Mouse (Mus musculus) intestine, embryonic 16.5 days (tissue): Measurements from ENCODE around the gene Lrp3. TPM values are rescaled to one million over a fixed set of nuclear protein-coding genes. Genes with fewer than 3 reads are reported as not detected.

ENCODE experiments used
- ATAC-seq: fragments of 200-750 bp; cut with Nextera tagmentation; 2 replicates; pipeline ENCODE4 v1.8.0; 2017; ENCODE audit warnings: moderate TSS enrichment, moderate library complexity
- H3K27ac ChIP-seq: fragments of 300-500 bp; sonication (generic); 2 replicates; pipeline ENCODE4 v1.5.1; 2014; ENCODE audit warnings: mild to moderate bottlenecking, low read length
- H3K27me3 ChIP-seq: fragments of 300-500 bp; sonication (generic); replicated peaks from 2 replicates; pipeline ENCODE4 v1.6.1; 2014; ENCODE audit warnings: low read length, control low read depth, mixed read lengths; ENCODE audit not compliant: control insufficient read depth, insufficient read depth
- H3K36me3 ChIP-seq: fragments of 300-500 bp; sonication (generic); 2 replicates; pipeline ENCODE4 v1.6.1; 2014; ENCODE audit warnings: low read length, control low read depth; ENCODE audit not compliant: control insufficient read depth, insufficient read depth
- H3K4me1 ChIP-seq: fragments of 300-500 bp; sonication (generic); 2 replicates; pipeline ENCODE4 v1.6.1; 2014; ENCODE audit warnings: low read length, control low read depth, mixed read lengths; ENCODE audit not compliant: control insufficient read depth, insufficient read depth
- H3K4me2 ChIP-seq: fragments of 300-500 bp; sonication (generic); 2 replicates; pipeline ENCODE4 v1.6.1; 2014; ENCODE audit warnings: low read depth, low read length, control low read depth
- H3K4me3 ChIP-seq: fragments of 300-500 bp; sonication (generic); 2 replicates; pipeline ENCODE4 v1.5.1; 2014; ENCODE audit warnings: mild to moderate bottlenecking, low read length
- H3K9ac ChIP-seq: fragments of 300-500 bp; sonication (generic); 2 replicates; pipeline ENCODE4 v1.6.1; 2014; ENCODE audit warnings: low read depth, low read length
- H3K9me3 ChIP-seq: fragments of 300-500 bp; sonication (generic); 2 replicates; pipeline ENCODE4 v1.6.1; 2016; ENCODE audit warnings: low read length, control low read depth; ENCODE audit not compliant: control insufficient read depth
- WGBS: fragments of 180-500 bp; shearing (Covaris S2); extraction: QIAGEN DNeasy Blood & Tissue Kit; methylation state at CpG from one replicate; pipeline ENCODE4 v1.1.7; 2014; 5-methylcytosine and 5-hydroxymethylcytosine counted together
- polyA plus RNA-seq: library from polyadenylated mRNA; unstranded; fragments of >200 nt; fragmentation: Nextera tagmentation; extraction: Ambion mirVana; gene quantifications from 2 replicates; pipeline ENCODE4 v1.2.1, GENCODE M21; 2015

The Lrp3 gene
- polyA plus RNA-seq, 1 experiment from 2014 or later = 3.3 TPM

DNA sequence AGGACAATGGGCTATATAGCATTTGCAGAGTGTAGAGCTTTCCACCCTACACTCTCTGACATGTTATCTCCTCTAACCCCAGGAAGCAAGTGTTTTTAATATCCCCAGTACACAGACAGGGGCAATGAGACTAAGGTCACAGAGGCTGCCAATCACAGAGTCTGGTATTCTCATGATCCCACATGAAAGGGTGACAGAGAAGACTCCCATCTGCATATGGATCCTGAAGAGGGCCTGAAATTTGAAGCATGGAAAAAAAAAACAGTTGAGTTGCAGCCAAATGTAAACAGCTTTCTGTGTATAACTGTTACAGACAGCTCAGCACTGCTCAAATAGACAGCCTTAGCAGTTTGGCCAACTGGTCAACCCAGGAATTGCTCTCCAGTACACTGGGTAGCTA, 15.5 kb downstream of the Lrp3 start:
- no peaks in the 10 kb centered on the region for H3K36me3 ChIP-seq
- H3K4me1 ChIP-seq = no peaks in the 10 kb centered on the region
- no peaks in the 10 kb centered on the region for H3K9me3 ChIP-seq
- no peaks in the 10 kb centered on the region for H3K27me3 ChIP-seq
- H3K4me3 ChIP-seq = no peak overlapping the region
- no peak for ATAC-seq
- H3K4me2 ChIP-seq = no peak overlapping the region
- H3K9ac ChIP-seq = no peak overlapping the region
- no peak overlapping the region for H3K27ac ChIP-seq

DNA sequence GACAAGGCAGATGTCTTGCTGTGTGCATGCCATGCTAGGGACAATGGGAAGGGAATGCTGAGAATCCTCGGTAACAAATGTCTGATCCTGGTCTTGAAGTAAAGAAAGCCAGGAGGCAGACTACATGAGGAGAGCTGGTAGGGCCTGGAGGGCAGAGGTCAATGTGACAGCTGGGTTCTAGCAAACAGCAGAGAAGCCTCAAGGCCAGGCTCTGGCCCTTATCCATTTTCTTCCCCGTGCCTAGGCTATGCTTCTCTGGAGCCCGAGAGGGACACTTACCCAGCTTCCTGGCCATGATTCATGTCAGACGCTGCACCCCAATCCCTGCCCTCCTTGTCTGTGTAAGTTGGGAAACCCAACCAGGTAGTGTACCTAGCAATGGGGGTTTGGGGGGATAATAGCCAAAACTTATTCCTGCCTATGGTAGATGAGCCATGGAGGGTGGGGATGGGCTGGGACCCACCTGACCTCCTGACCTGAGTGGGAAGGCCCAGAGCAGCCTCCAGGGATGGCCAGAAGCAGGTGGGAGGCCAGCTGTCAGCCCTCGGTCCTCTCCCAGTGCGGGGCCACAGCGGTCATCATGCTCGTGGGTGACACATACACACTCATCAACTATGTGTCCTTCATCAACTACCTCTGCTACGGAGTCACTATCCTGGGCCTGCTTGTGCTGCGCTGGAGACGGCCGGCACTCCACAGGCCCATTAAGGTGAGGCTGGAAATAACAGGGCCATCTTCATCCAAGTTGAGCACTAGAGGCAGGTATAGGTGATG, 16.1 kb downstream of the Lrp3 start:
- Histone ChIP-seq H3K4me3 (no peak overlapping the region), H3K4me1 (no peaks in the 10 kb centered on the region), H3K27ac (no peak overlapping the region), H3K27me3 (no peaks in the 10 kb centered on the region), H3K9ac (no peak overlapping the region), H3K36me3 (no peaks in the 10 kb centered on the region), H3K4me2 (no peak overlapping the region), H3K9me3 (no peaks in the 10 kb centered on the region)
- 87% methylated on average over 12 of the region's 12 CpGs for WGBS
- ATAC-seq = no peak

DNA sequence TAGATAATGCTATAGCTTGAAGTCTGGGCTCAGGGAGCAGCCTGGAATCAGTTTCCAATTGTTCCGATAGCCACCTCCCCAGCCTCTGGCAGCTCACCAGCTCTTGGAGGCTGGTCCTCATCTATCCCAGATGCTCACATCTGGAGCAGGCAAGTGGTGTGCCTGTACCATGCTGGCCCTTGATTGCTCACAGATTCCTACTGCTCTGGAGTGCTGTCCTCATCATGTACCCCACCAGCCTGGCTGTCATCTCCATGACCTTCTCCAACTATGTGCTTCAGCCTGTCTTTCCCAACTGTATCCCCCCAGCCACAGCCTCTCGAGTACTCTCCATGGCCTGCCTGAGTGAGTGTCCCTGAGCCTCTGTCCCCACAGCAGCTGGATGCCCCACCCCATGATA, 18.3 kb downstream of the Lrp3 start:
- no peak for ATAC-seq
- Histone ChIP-seq H3K4me1 (no peaks in the 10 kb centered on the region), H3K4me3 (no peak overlapping the region), H3K36me3 (no peaks in the 10 kb centered on the region), H3K27me3 (no peaks in the 10 kb centered on the region), H3K4me2 (no peak overlapping the region), H3K27ac (no peak overlapping the region), H3K9ac (no peak overlapping the region), H3K9me3 (no peaks in the 10 kb centered on the region)
- WGBS = 52% methylated on average over 2 of the region's 2 CpGs

DNA sequence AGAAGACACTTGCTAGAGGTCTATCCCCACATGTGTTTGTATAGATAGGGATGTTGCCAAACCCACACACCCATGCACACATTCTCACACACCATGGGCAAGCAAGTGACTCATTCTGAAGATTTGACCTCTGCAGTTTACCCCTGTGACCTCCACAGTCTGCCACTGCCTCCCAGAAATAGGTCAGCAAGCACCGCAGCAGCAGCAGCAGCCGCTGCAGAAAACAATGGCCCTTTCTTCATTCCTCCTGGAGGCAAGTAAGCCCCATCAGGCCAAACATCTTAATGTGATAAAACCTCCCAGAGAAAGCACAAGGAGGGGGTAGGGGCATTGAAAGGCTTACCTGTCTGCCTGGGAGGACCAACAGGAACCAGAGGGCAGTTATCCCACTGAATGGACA, 24.0 kb downstream of the Lrp3 start:
- no peak overlapping the region for H3K9ac ChIP-seq
- no peak overlapping the region for H3K4me3 ChIP-seq
- H3K4me2 ChIP-seq = no peak overlapping the region
- no peaks in the 10 kb centered on the region for H3K36me3 ChIP-seq
- 33% methylated on average over 2 of the region's 2 CpGs for WGBS
- H3K4me1 ChIP-seq = peaks cover 2% of the 10 kb centered on the region
- ATAC-seq = no peak
- no peak overlapping the region for H3K27ac ChIP-seq
- H3K9me3 ChIP-seq = no peaks in the 10 kb centered on the region
- H3K27me3 ChIP-seq = peaks cover 16% of the 10 kb centered on the region

DNA sequence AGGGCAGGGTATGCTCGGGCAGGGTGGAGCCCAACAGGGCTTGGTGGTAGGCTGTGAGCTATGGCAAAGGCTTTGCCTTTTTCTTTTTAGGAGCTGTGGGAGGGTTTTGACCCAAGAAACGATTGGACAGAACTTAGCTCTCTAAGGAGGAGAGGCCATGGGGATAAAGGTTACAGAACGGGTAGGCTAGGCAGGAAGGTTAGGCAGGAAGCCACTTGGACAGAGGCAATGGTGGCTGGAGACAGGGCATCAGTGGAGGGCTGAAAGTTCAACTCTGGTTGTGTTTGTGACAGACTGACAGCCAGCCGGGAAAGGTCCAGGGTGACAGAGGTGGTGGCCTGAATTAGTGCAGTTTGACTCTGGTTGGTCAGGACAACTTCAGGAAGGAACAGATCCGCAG, 25.6 kb downstream of the Lrp3 start:
- Histone ChIP-seq H3K27ac (no peak overlapping the region), H3K4me3 (no peak overlapping the region)
- 64% methylated on average over 5 of the region's 5 CpGs for WGBS

DNA sequence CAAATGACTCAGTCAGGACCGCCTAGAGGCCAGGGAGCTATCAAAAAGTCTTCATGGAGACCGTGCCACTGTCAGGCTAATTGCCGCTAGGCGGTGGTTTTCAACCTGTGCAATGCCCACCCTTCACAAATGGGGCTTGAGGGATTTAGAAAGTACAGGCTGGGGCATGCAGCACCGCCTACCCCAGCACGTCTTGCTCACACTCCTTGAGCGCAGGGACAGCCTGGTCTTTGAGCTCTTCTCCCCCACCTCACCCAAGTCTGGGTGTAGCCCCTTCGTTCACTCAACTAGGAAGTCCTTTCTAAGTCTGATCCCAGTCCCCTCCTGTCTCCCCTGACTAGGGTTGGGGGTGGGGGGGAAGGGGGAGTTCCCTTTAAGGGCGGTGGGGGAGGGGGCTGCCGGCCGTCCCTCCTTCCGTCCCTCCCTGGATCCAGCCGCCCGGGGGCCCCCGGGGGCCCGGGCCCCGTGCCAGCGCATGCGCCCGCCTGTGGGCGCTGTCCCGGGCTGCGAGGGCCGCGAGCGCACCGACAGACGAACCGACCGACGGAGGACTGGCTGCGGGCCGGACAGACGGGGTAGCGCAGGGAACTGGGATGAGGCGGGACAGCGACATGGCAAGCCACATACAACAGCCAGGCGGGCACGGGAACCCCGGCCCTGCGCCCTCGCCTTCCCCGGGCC, 29.3 kb downstream of the Lrp3 start, which contains the start of gene Slc7a10:
Slc7a10 (plus strand) TSS at position 497 of the 681 bp plus-strand sequence.
- Histone ChIP-seq H3K36me3 (no peaks in the 10 kb centered on the region), H3K4me1 (peaks cover 18% of the 10 kb centered on the region), H3K4me2 (peak within 1 kb of the TSS; percentile 82), H3K9ac (peak within 1 kb of the TSS; percentile 49), H3K27ac (no peak within 1 kb of the TSS), H3K4me3 (peak within 1 kb of the TSS; percentile 40), H3K27me3 (peaks cover 35% of the 10 kb centered on the region), H3K9me3 (0 out of 2 replicates have a peak, but pooled peaks cover 4% of the 10 kb centered on the region)
- WGBS = 3% methylated on average over 40 of the region's 43 CpGs
- peak; percentile 63 for ATAC-seq

More for the DNA sequence above, 25.6 kb downstream of the Lrp3 start:
- no peak for ATAC-seq
- Histone ChIP-seq H3K9me3 (no peaks in the 10 kb centered on the region), H3K4me1 (peaks cover 17% of the 10 kb centered on the region), H3K36me3 (no peaks in the 10 kb centered on the region), H3K27me3 (peaks cover 30% of the 10 kb centered on the region), H3K9ac (no peak overlapping the region), H3K4me2 (no peak overlapping the region)

DNA sequence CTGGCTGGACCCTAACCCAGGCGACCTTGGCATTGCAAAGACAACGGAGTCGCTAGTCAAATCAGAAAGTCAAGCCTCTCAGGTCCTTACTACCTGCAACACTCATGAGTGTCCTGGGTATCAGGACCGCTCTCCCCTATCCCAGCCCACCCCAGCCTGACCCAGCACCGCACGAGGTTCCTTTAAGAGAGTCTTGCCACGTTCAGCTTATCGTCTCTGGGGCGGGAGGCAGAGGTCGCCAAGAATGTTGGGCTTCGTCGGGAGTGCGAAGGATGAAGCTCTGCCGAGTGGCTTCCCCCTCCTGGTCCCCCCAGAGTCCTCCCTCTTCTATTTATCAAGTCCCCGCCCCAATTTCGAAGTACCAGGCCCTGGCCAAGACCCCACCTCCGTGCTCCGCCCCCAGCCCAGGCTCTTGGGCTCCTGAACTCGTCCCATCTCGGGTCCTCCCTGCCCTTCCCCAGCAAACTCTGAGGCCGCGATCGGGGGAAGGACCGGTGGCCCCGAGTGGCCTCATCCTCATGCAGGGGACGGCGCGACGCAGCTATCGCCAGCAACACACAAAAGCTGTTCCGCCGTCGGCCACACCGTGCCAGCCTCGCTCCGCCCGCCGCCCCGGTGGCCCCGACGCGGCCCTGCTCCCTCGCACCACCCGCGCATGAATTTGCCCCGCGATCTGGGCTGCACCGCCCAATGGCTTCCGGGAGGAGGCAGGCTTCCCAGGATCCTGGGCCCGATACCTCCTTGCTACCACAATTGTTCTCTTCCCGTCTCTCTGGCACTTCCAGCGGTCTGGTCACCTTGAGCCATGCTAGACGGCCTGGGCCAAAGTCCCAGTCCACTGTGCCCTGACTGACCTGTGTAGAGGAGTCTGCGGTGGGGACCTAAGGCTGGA, 30.2 kb downstream of the Lrp3 start:
- H3K4me1 ChIP-seq = peaks cover 18% of the 10 kb centered on the region
- no peak overlapping the region for H3K27ac ChIP-seq
- ATAC-seq = peak; percentile 59; the same call in 1 of the 2 replicates
- WGBS = 3% methylated on average over 54 of the region's 54 CpGs
- H3K27me3 ChIP-seq = peaks cover 35% of the 10 kb centered on the region
- peak overlapping the region; percentile 40 for H3K4me3 ChIP-seq
- H3K9ac ChIP-seq = peak overlapping the region; percentile 25
- H3K36me3 ChIP-seq = no peaks in the 10 kb centered on the region
- peak overlapping the region; percentile 82 for H3K4me2 ChIP-seq
- 0 out of 2 replicates have a peak, but pooled peaks cover 4% of the 10 kb centered on the region for H3K9me3 ChIP-seq

DNA sequence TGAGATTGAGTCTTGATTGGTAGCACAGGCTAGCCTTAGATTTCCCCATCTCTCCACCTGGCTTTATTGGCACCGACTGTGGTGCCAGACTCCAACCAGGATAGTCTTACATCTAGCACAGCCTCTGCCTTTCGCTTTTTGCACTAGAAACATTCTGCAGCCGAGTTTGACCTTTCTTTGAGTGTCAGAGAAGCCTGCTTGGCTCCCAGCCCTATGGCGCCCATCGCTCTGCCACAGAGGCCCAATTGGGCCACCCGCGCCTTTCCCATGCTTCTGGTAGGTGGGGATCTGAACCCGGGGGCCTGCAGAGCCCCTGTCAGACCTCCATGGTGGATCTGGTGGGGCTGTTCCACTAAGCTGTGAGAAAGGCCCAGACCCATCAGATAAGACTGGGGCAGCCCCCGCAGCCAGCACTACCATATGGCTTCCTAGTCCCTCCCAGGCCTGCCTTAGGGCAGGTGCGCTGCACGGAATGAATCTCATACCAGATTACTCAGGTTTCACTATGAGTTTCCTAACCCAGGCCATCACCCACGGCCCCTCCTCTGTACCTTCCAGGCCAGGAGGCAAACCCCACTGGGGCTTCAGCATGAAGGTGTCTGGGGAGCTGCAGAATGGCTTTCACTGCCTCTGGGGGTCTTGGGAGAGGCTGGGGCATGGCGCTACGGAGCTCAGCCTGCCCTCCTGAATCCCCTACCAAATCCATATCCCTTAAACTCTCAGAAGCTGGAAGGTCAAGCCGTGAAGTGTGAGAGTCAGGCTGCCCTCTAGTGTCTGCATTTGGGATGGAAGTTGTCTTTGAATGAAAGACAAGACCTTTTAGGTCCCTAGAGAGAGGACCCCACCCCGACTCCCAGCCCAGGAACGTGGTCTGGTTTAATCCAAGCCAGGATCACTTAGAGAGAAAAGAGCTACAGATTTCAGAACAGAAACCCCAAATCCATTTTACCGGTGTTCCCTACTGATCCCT, 38.6 kb downstream of the Lrp3 start:
- no peaks in the 10 kb centered on the region for H3K36me3 ChIP-seq
- no peaks in the 10 kb centered on the region for H3K27me3 ChIP-seq
- H3K27ac ChIP-seq = no peak overlapping the region
- H3K4me3 ChIP-seq = no peak overlapping the region
- H3K4me2 ChIP-seq = no peak overlapping the region
- H3K9ac ChIP-seq = no peak overlapping the region
- 0 out of 2 replicates have a peak, but pooled peaks cover 2% of the 10 kb centered on the region for H3K9me3 ChIP-seq
- no peak for ATAC-seq
- 51% methylated on average over 18 of the region's 18 CpGs for WGBS
- H3K4me1 ChIP-seq = peaks cover 5% of the 10 kb centered on the region
